Mouse (Mus musculus): Measurements from ENCODE around the gene Abcg2. TPM values are rescaled to one million over a fixed set of nuclear protein-coding genes. Genes with fewer than 3 reads are reported as not detected.
"Not testable (repeated sequence)": the region's sequence is repeated elsewhere in the genome, so short reads cannot be mapped to it uniquely, and the experiment has no call there.

Abcg2 gene
- total RNA-seq (2021), result 10 to 100 TPM; 19.9 to 33.7 TPM
- polyA plus RNA-seq (2012; rRNA removed), result 1.5 and 1.7 TPM in 2 replicates
- long read RNA-seq, full-length matches to known transcripts, result 13 of 16 reads
- long read RNA-seq, partial matches to known transcripts, result 0 of 16 reads
- long read RNA-seq, other reads (novel, unspliced or antisense), result 3 of 16 reads

DNA sequence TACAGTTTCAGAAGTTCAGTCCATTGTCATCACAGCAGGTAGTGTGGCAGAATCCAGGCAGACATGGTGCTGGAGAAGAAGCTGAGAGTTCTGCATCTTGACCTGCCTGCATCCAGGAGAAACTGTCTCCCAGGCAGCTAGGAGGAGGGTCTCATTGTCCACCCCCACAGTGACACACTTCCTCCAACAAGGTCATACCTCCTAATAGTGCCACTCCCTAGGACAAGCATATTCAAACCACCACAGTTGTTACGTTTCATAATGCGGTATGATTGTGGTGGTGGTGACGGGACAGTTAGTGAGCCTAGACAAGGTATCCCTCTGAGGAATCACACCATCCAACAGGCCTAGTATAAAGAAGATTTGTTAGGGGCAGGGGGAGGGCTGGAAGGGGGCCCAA, at the start of gene Abcg2:
TSS of gene Abcg2 (plus strand) at position 301 of the 400 bp plus-strand sequence.
- not testable (repeated sequence) for DNase-seq

- DNase-seq, result not testable (repeated sequence)
Observed at GRCm38 (mm10) chr6:58540263-58540662, 44.1 kb upstream of the Abcg2 start.

DNA sequence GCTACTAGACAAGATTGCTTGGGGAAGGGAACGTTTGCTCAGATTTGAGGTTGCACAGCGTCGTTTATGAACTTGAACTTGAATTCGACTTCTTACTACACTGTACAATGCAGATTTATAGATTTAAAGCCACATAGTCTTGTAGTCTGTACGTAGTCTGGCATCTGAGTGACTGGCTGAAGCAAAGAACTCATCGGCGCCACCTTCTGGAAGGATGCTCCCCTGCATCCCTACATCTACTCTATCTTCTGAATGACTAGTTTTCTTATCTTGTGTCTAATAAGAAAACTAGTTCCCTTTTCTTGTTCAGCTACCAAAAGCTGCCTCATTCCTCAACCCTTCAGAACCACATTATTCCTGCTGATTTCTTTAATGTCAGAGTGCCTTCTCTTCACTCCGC, 41.5 kb upstream of the Abcg2 start:
- peak; percentile 22 for DNase-seq

- DNase-seq, result not testable (repeated sequence)
Observed at GRCm38 (mm10) chr6:58544971-58545370, 39.4 kb upstream of the Abcg2 start.

GRCm38 (mm10) chr6:58546050-58546449, 38.3 kb upstream of the Abcg2 start:
- not testable (repeated sequence) for DNase-seq

DNA sequence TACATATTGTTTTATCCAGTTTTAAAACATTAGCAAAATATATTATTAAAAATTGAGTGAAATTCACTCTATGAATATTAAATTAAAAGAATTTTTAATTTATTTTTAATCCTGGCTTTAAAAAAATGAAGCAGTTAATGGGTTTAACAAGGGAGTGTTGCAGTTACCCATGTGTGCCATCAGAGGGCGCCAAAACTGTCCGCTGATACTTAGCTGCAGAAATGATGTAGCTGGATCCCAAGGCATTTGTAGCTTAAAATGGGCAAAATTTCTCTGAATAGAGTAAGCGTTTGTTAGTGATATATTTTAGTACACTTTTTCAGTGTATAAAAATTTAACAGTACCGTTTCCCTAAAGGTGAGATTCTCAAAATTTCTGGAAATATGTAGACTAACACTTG, 37.5 kb upstream of the Abcg2 start:
- DNase-seq, result peak; percentile 43

DNA sequence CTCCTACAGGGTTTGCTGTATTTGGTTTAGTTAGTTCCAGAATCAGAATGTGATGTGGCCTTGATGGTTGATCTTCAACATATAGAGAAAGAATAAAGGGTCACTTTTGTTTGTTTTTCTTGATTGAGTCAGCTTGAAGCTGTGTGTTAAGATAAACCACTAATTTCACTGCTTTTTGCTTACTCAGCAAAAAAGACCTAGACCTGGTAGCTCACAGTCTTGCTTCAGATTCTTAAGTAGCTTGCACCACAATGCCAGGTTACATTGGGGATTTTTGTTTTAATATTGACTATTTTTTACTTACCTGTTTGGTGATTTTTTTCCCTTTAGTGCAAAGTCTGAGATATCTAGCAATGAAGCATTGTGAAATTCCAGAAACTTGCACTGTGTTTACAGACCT, 30.5 kb upstream of the Abcg2 start:
- DNase-seq, result not testable (repeated sequence)

- DNase-seq, result peak; percentile 31
Observed at GRCm38 (mm10) chr6:58593987-58594844, 9.9 kb downstream of the Abcg2 start.

GRCm38 (mm10) chr6:58595639-58596293, 11.4 kb downstream of the Abcg2 start:
- DNase-seq, result not testable (repeated sequence)

DNA sequence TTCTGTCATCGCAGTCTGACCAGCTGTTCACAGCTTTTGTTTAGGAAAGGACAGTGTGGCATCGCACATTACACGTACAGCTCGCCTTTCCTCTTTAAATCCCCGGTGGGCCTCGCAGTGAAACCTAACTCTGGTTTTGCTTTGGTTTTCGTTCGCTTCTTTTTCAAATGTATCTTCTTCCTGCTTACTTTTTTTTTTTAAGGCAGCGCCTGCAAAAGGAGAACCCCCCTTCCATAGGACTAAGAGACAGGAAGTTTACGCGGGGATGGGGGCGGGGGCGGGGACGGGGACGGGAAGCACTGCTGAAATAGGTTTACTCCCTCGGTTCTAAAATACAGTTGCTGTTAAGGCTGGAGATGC, 12.0 kb downstream of the Abcg2 start:
- DNase-seq, result peak; percentile 52

DNA sequence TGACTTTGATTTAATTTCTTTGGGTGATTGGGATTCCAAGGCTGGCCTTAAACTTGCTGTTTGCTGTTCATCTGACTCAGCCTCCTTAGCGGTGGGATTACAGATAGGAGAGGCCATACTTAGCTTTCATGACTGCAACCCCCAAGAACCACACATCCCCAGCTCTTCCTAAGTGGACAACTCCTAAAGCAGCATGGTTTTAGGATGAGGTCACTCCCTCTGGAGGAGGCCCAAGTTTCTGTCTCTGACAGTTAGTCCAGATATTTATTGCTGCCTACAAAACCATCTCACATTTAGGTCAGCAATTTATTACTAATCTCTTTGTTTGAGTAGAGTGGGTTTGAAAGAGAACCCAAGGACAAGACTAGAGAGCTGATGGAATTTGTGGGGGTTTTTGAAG, 17.8 kb downstream of the Abcg2 start:
- peak; percentile 83 for DNase-seq

GRCm38 (mm10) chr6:58602991-58603390, 18.7 kb downstream of the Abcg2 start:
- DNase-seq, result not testable (repeated sequence)

GRCm38 (mm10) chr6:58603485-58604090, 19.3 kb downstream of the Abcg2 start:
- DNase-seq, result not testable (repeated sequence)

GRCm38 (mm10) chr6:58606642-58607041, 22.3 kb downstream of the Abcg2 start:
- no peak for DNase-seq

- DNase-seq, result no peak
Observed at GRCm38 (mm10) chr6:58608422-58608821, 24.1 kb downstream of the Abcg2 start.

- no peak for DNase-seq
Observed at GRCm38 (mm10) chr6:58609919-58610759, 25.8 kb downstream of the Abcg2 start.

- DNase-seq, result no peak
Observed at GRCm38 (mm10) chr6:58610760-58611654, 26.7 kb downstream of the Abcg2 start.

DNA sequence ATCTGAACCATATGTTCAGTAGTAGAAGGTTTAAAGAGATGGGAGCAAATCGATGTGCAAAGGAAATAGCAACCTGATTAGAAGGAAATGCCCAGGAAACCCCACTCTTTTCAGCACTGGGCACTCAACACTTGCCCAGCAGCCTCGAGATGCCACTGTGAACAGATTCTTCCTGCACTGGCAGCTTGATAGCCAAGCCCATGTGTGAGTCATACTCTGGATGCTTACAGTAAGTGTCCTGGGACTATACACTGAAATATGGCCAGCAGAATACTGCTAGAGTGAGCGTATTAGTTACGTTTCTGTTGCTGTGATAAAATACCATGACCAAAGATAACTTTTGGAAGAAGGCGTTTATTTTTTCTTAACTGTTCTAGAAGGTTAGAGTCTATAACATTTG, 39.8 kb downstream of the Abcg2 start:
- DNase-seq, result no peak

DNA sequence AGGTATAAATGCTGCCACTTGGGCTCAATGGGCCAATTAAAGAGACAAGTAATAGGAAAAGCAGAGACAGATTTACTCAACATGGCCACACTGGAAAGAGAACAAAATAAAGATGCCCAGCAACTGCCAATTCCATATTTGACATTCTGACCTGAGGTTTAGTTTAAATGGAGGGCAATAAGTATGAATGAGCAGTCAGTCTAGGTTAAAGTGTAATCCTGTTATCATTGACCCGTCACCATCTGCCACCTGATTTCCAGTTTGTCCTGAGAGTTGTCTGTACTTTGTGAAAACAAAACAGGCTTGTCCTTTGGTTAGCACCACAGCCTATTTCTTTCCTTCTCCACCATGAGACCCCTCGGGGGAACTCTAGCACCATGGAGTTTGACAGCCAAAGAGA, 44.9 kb downstream of the Abcg2 start:
- no peak for DNase-seq

- no peak for DNase-seq
Observed at GRCm38 (mm10) chr6:58632419-58632818, 48.1 kb downstream of the Abcg2 start.

DNA sequence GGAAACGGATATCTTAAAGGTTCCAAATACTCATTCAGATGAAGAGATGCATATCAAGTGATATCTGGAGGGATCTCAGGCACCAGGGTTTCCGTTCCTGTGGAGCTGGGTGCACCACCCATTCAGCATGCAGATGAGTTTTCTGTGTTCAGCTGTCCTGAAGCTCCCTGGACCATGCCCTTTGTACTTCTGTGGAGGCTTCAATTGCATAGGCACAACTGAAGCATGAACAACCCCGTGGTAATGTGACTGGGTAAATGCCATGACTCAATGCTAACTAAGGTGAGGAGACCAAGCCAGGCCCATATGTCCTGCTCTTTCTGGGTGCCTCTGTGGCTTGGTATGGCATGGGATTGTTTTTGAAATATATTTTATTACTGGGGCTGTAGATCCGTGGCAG, 49.4 kb downstream of the Abcg2 start:
- no peak for DNase-seq
